Mouse (Mus musculus) left cerebral cortex, adult 9 months (tissue): ENCODE data around the gene 1810010D01Rik.

Source experiments
- DNase-seq, 2 experiments: peaks; one replicate each; pipeline ENCODE4 v3.0.0; 2022; ENCODE audit warnings: low spot score in 2 of 2

Gene 1810010D01Rik

GRCm38 (mm10) chr7:145176750-145177589 lies 30.9 kb downstream of the 1810010D01Rik start:
- no peak for DNase-seq

- no peak for DNase-seq
Observed at GRCm38 (mm10) chr7:145173563-145173962, 34.4 kb downstream of the 1810010D01Rik start.

GRCm38 (mm10) chr7:145173116-145173515 lies 34.8 kb downstream of the 1810010D01Rik start:
- no peak for DNase-seq

DNA sequence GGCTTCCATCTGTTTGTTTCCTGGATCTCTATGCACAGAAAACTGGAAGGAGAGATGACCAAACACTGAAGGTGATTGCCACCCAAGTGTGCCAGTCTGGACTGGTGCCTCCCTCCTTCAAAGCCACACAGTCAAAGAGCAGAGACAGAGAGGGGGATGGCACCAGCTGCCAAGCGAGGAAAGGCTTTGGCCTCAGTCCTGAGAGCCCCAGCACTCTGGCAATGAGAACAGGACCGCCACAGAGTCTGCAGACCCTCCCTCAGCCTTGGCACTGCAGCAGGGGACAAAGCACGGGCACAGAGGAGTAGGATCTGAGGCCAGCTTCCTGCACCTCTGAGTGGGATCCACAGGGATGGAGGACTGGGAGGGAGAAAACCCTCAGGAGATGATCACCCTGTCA lies 38.2 kb downstream of the 1810010D01Rik start:
- no peak for DNase-seq

GRCm38 (mm10) chr7:145159283-145160240 lies 48.4 kb downstream of the 1810010D01Rik start:
- DNase-seq = no peak
